Mouse (Mus musculus) CH12.LX (cell line): ENCODE measurements around the gene Epha10. TPM values are rescaled to one million over a fixed set of nuclear protein-coding genes. Genes with fewer than 3 reads are reported as not detected.

Experiments
- DNase-seq: peaks from one replicate; pipeline ENCODE4 v3.0.0-alpha.2; 2013; ENCODE audit errors: extremely low read depth
- H3K27ac ChIP-seq: 2 replicates; pipeline ENCODE4 v1.5.1; 2012; ENCODE audit warnings: low read depth, mild to moderate bottlenecking, control low read depth, moderate library complexity; ENCODE audit not compliant: insufficient read depth
- H3K27me3 ChIP-seq: replicated peaks from 2 replicates; pipeline ENCODE3; 2012; ENCODE audit warnings: inconsistent platforms
- H3K36me3 ChIP-seq, 2 experiments: replicated peaks in 1 of 2; 2 replicates each; pipeline versions ENCODE3 to v1.6.1; 2012; ENCODE audit warnings: inconsistent platforms in 1 of 2, low read length in 1 of 2, mild to moderate bottlenecking in 1 of 2, mixed read lengths in 1 of 2, moderate library complexity in 1 of 2; ENCODE audit not compliant: control insufficient read depth in 1 of 2, insufficient read depth in 1 of 2
- H3K4me1 ChIP-seq, 2 experiments: 2 replicates each; pipeline ENCODE4 v1.6.1; 2012; ENCODE audit warnings: inconsistent platforms in 1 of 2, moderate library complexity in 1 of 2; ENCODE audit not compliant: insufficient read depth in 2 of 2, control insufficient read depth in 1 of 2
- H3K4me2 ChIP-seq: 2 replicates; pipeline ENCODE4 v1.6.1; 2012; ENCODE audit warnings: low read depth, mild to moderate bottlenecking, control low read depth; ENCODE audit not compliant: poor library complexity, insufficient read depth, severe bottlenecking
- H3K4me3 ChIP-seq, 3 experiments: fragments of 150-350 bp in 1 of 3; sonication (generic) in 1 of 3; replicated peaks in 1 of 3; 2 replicates each; pipeline versions ENCODE3 to v1.5.1; 2011 to 2012; ENCODE audit warnings: low read depth in 2 of 3, low read length in 2 of 3, mild to moderate bottlenecking in 2 of 3, moderate library complexity in 2 of 3, control low read depth in 1 of 3, improper control_type of control experiment in 1 of 3, inconsistent platforms in 1 of 3, mixed read lengths in 1 of 3; ENCODE audit not compliant: poor library complexity in 1 of 3
- H3K79me2 ChIP-seq: replicated peaks from 2 replicates; pipeline ENCODE4 v1.6.1; 2012; ENCODE audit warnings: mild to moderate bottlenecking, moderate library complexity; ENCODE audit not compliant: control insufficient read depth, poor library complexity, insufficient read depth, severe bottlenecking; ENCODE audit errors: extremely low read depth
- H3K9ac ChIP-seq: 2 replicates; pipeline ENCODE4 v1.6.1; 2012; ENCODE audit warnings: low read depth, mild to moderate bottlenecking, control low read depth, moderate library complexity; ENCODE audit not compliant: insufficient read depth
- H3K9me3 ChIP-seq: replicated peaks from 2 replicates; pipeline ENCODE3; 2012; ENCODE audit warnings: low read length, inconsistent platforms, mixed read lengths
- BHLHE40 ChIP-seq: IDR thresholded peaks from 2 replicates; pipeline ENCODE4 v1.6.1; 2011; ENCODE audit warnings: mild to moderate bottlenecking, low read depth, low read length, improper control_type of control experiment
- E2F4 ChIP-seq: IDR thresholded peaks from 2 replicates; pipeline ENCODE4 v1.6.1; 2011; ENCODE audit warnings: low read depth, low read length, improper control_type of control experiment; ENCODE audit not compliant: insufficient replicate concordance
- ELF1 ChIP-seq: IDR thresholded peaks from 2 replicates; pipeline ENCODE4 v1.6.1; 2014; ENCODE audit warnings: low read depth, mild to moderate bottlenecking, inconsistent platforms, low read length, improper control_type of control experiment
- EP300 ChIP-seq: IDR thresholded peaks from 2 replicates; pipeline ENCODE4 v1.6.1; 2011; ENCODE audit warnings: low read length, improper control_type of control experiment
- HCFC1 ChIP-seq: IDR thresholded peaks from 2 replicates; pipeline ENCODE4 v1.6.1; 2012; ENCODE audit warnings: low read depth, mild to moderate bottlenecking, inconsistent platforms, low read length, improper control_type of control experiment
- KAT2A ChIP-seq: IDR thresholded peaks from 2 replicates; pipeline ENCODE4 v1.6.1; 2012; ENCODE audit warnings: low read length, improper control_type of control experiment, inconsistent platforms; ENCODE audit not compliant: insufficient replicate concordance
- MAX ChIP-seq: IDR thresholded peaks from 2 replicates; pipeline ENCODE4 v1.6.1; 2011; ENCODE audit warnings: low read length, improper control_type of control experiment
- MAZ ChIP-seq: IDR thresholded peaks from 2 replicates; pipeline ENCODE4 v1.6.1; 2012; ENCODE audit warnings: low read depth, mild to moderate bottlenecking, inconsistent platforms, low read length, improper control_type of control experiment, moderate library complexity
- MXI1 ChIP-seq: IDR thresholded peaks from 2 replicates; pipeline ENCODE4 v1.6.1; 2011; ENCODE audit warnings: mild to moderate bottlenecking, low read depth, low read length, improper control_type of control experiment
- NELFE ChIP-seq: IDR thresholded peaks from 2 replicates; pipeline ENCODE4 v1.6.1; 2011; ENCODE audit warnings: low read depth, low read length, improper control_type of control experiment
- NRF1 ChIP-seq: IDR thresholded peaks from 2 replicates; pipeline ENCODE4 v1.6.1; 2014; ENCODE audit warnings: low read depth, mild to moderate bottlenecking, inconsistent platforms, low read length, improper control_type of control experiment, moderate library complexity
- POLR2A ChIP-seq: IDR thresholded peaks from 2 replicates; pipeline ENCODE4 v1.6.1; 2011; ENCODE audit warnings: low read depth, mild to moderate bottlenecking, improper control_type of control experiment, low read length
- SIN3A ChIP-seq: IDR thresholded peaks from 2 replicates; pipeline ENCODE4 v1.6.1; 2012; ENCODE audit warnings: low read length, improper control_type of control experiment, inconsistent platforms
- TCF12 ChIP-seq: IDR thresholded peaks from 2 replicates; pipeline ENCODE4 v1.6.1; 2014; ENCODE audit warnings: low read depth, mild to moderate bottlenecking, inconsistent platforms, low read length, improper control_type of control experiment
- UBTF ChIP-seq: IDR thresholded peaks from 2 replicates; pipeline ENCODE4 v1.6.1; 2012; ENCODE audit warnings: low read depth, mild to moderate bottlenecking, inconsistent platforms, low read length, improper control_type of control experiment, moderate library complexity
- USF1 ChIP-seq: IDR thresholded peaks from 2 replicates; pipeline ENCODE4 v1.6.1; 2014; ENCODE audit warnings: low read depth, mild to moderate bottlenecking, inconsistent platforms, low read length, improper control_type of control experiment
- ZMIZ1 ChIP-seq: IDR thresholded peaks from 2 replicates; pipeline ENCODE4 v1.6.1; 2012; ENCODE audit warnings: low read depth, mild to moderate bottlenecking, inconsistent platforms, low read length, improper control_type of control experiment
- ZNF384 ChIP-seq: IDR thresholded peaks from 2 replicates; pipeline ENCODE4 v1.6.1; 2012; ENCODE audit warnings: low read depth, low read length, improper control_type of control experiment, inconsistent platforms
- dilution Hi-C: fragments of 300-500 bp; cut with MboI; formaldehyde crosslinking; loops from 2 replicates; pipeline ENCODE4 v1.14.3; 2020; ENCODE audit warnings: low sequenced_read_pairs; ENCODE audit not compliant: extremely low pct_unique_long_range_greater_than_20kb, extremely low pct_ligation_motif_present
- in situ Hi-C: fragments of 300-500 bp; cut with MboI; formaldehyde crosslinking; loops from 3 replicates; pipeline ENCODE4 v1.14.3; 2019; ENCODE audit warnings: low sequenced_read_pairs, low pct_ligation_motif_present, low pct_unique_long_range_greater_than_20kb, mixed read lengths
- polyA plus RNA-seq: library from polyadenylated mRNA; unstranded; fragments of >175 nt; gene quantifications from 2 replicates; pipeline ENCODE4 v1.2.1, GENCODE M21; 2012; ENCODE audit warnings: low read depth; ENCODE audit not compliant: insufficient read length
- total RNA-seq, 2 experiments: library from RNA; depleted of rRNA; stranded (reverse); fragments of 300-350 nt in 1 of 2; fragments of >200 nt in 1 of 2; gene quantifications; 2 replicates each; pipeline ENCODE4 v1.2.3; 2012 to 2014

The Epha10 gene
- total and polyA plus RNA-seq, 3 experiments: not detected

- dilution Hi-C loops: no loop called here
Observed at GRCm38 (mm10) chr4:124849631-124850260, 31.0 kb upstream of the Epha10 start.

GRCm38 (mm10) chr4:124850261-124850913 lies 30.3 kb upstream of the Epha10 start, which contains the start of gene Yrdc:
Gene Yrdc (plus strand): TSS chr4:124850679.
- Histone ChIP-seq H3K4me1 (peaks cover 4 to 35% of the 10 kb centered on the region in 2 experiments), H3K79me2 (peaks cover 37% of the 10 kb centered on the region), H3K36me3 (peaks cover 24 to 54% of the 10 kb centered on the region in 2 experiments), H3K27me3 (no peaks in the 10 kb centered on the region), H3K4me2 (peak within 1 kb of the TSS; percentile 87), H3K27ac (peak within 1 kb of the TSS; percentile 63), H3K9me3 (no peaks in the 10 kb centered on the region), H3K4me3 (peak within 1 kb of the TSS; percentile 89 to 94 (median 89)), H3K9ac (peak within 1 kb of the TSS; percentile 81)
- DNase-seq: peak; percentile 87
- dilution Hi-C loops: no loop called here
- no peak; the same call in 1 of the 2 replicates for TF ChIP-seq MAX
- TF ChIP-seq MAZ: 0 out of 2 replicates have a peak, but pooled peaks have one; percentile 74
- peak; percentile 70; the same call in 1 of the 2 replicates for TF ChIP-seq KAT2A
- no peak for TF ChIP-seq USF1
- peak; percentile 18; the same call in 1 of the 2 replicates for TF ChIP-seq BHLHE40
- peak; percentile 94 for TF ChIP-seq POLR2A
- peak; percentile 74; the same call in 1 of the 2 replicates for TF ChIP-seq UBTF
- TF ChIP-seq ZMIZ1: peak; percentile 89
- TF ChIP-seq EP300: no peak
- peak; percentile 80 for TF ChIP-seq MXI1
- TF ChIP-seq NRF1: no peak
- TF ChIP-seq SIN3A: peak; percentile 54; the same call in 1 of the 2 replicates
- peak; percentile 83 for TF ChIP-seq HCFC1
- TF ChIP-seq ELF1: peak; percentile 96
- no peak for TF ChIP-seq ZNF384
- peak; percentile 47; the same call in 1 of the 2 replicates for TF ChIP-seq TCF12
- TF ChIP-seq NELFE: peak; percentile 82
- in situ Hi-C loops: loop anchor here (10.0 kb wide), 1 partner anchor 54 kb away; no protein-coding TSS in a partner anchor

More at GRCm38 (mm10) chr4:124849631-124850260, 31.0 kb upstream of the Epha10 start:
- Histone ChIP-seq H3K27ac (no peak overlapping the region), H3K4me1 (peaks cover 4 to 35% of the 10 kb centered on the region in 2 experiments), H3K36me3 (peaks cover 23 to 55% of the 10 kb centered on the region in 2 experiments), H3K9me3 (no peaks in the 10 kb centered on the region), H3K79me2 (peaks cover 37% of the 10 kb centered on the region), H3K9ac (peak overlapping the region; percentile 46), H3K4me2 (peak overlapping the region; percentile 74), H3K27me3 (no peaks in the 10 kb centered on the region), H3K4me3 (peak overlapping the region; percentile 53 to 94 (median 89))
- TF ChIP-seq E2F4 (no peak), MAX (0 out of 2 replicates have a peak, but pooled peaks have one; percentile 18)
- DNase-seq: peak; percentile 35
- in situ Hi-C loops: loop anchor here (10.0 kb wide), 1 partner anchor 55 kb away; no protein-coding TSS in a partner anchor
